Mouse (Mus musculus): ENCODE data around the gene Cfap206.

DNA sequence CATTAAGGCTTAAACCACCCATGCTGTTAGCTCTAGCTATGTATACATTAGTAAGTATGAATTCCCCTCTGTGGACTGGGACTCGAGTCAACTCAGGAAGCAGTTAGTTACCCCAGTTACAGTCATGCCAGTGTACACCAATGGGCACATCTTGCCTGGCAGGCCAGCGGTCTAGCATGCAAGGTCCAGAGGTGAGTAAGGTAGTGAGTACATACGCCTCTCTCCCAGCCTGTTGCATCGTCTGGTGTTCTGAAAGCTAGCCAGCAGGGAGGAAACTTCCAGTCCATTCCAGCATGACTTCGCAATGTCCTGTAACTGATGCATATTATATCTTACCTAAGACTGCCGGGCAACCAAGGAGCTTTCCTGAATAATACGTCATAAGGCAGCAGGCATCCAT, 76.8 kb downstream of the Cfap206 start:
- TF ChIP-seq POLR2A (IDR thresholded peaks at IDR 0.05; ENCODE audit: extremely low read depth, insufficient read depth, low read length) (no peak), CTCF (IDR thresholded peaks at IDR 0.05; ENCODE audit: low read depth, low read length) (no peak)
